Mouse (Mus musculus) erythroid progenitor cell, adult 5-6 weeks (primary cell): ENCODE data around the gene Ppp1r14d. TPM values are rescaled to one million over a fixed set of nuclear protein-coding genes. Genes with fewer than 3 reads are reported as not detected.
A peak's percentile ranks its signal among the peaks of the same experiment; 100 is the strongest.

Experiments
- ATAC-seq: replicated peaks from 2 replicates; pipeline ENCODE4 v1.8.0; 2016; ENCODE audit warnings: moderate number of reproducible peaks, mild to moderate bottlenecking, moderate TSS enrichment, inconsistent platforms; ENCODE audit not compliant: poor library complexity, low FRiP score, severe bottlenecking
- total RNA-seq, 2 experiments: library from RNA; stranded (forward) in 1 of 2; stranded (reverse) in 1 of 2; fragments of 150-400 nt in 1 of 2; fragments of 186-747, 209-891 nt in 1 of 2; gene quantifications; 2 replicates each; pipeline versions ENCODE4 v1.2.3 to v1.2.4; 2015 to 2017; ENCODE audit warnings: low replicate concordance in 2 of 2

The Ppp1r14d gene
- total RNA-seq, 2 experiments from 2014 or later, result not detected

GRCm38 (mm10) chr2:119237871-119238220 lies 8.1 kb upstream of the Ppp1r14d start:
- no peak for ATAC-seq

GRCm38 (mm10) chr2:119237210-119237870 lies 7.6 kb upstream of the Ppp1r14d start, which contains the start of gene Spint1:
Gene Spint1, plus strand, starts transcription at chr2:119237362.
- no peak for ATAC-seq

- no peak for ATAC-seq
Observed at GRCm38 (mm10) chr2:119236682-119237209, 7.0 kb upstream of the Ppp1r14d start.

GRCm38 (mm10) chr2:119209176-119209507 lies 20.6 kb downstream of the Ppp1r14d start:
- no peak; the same call in 1 of the 2 replicates for ATAC-seq

GRCm38 (mm10) chr2:119208344-119209175 lies 21.1 kb downstream of the Ppp1r14d start, which contains the start of the genes Zfyve19 and Dnajc17:
Gene Zfyve19, plus strand, starts transcription at chr2:119208617.
Gene Dnajc17, minus strand, starts transcription at chr2:119208795.
- ATAC-seq, result peak; percentile 97

GRCm38 (mm10) chr2:119207961-119208343 lies 21.8 kb downstream of the Ppp1r14d start:
- peak; percentile 11; the same call in 1 of the 2 replicates for ATAC-seq

- ATAC-seq, result no peak
Observed at GRCm38 (mm10) chr2:119203871-119204460, 25.7 kb downstream of the Ppp1r14d start.

- ATAC-seq, result no peak
Observed at GRCm38 (mm10) chr2:119202914-119203453, 26.7 kb downstream of the Ppp1r14d start.

- ATAC-seq, result no peak
Observed at GRCm38 (mm10) chr2:119198934-119199333, 30.8 kb downstream of the Ppp1r14d start.

- ATAC-seq, result no peak
Observed at GRCm38 (mm10) chr2:119198049-119198448, 31.7 kb downstream of the Ppp1r14d start.

- ATAC-seq, result no peak
Observed at GRCm38 (mm10) chr2:119197493-119197892, 32.2 kb downstream of the Ppp1r14d start.

GRCm38 (mm10) chr2:119196316-119197108 lies 33.2 kb downstream of the Ppp1r14d start:
- no peak for ATAC-seq

GRCm38 (mm10) chr2:119194140-119194539 lies 35.6 kb downstream of the Ppp1r14d start:
- no peak for ATAC-seq

- ATAC-seq, result no peak
Observed at GRCm38 (mm10) chr2:119190969-119191368, 38.7 kb downstream of the Ppp1r14d start.

- peak; percentile 97 for ATAC-seq
Observed at GRCm38 (mm10) chr2:119189029-119189710, 40.5 kb downstream of the Ppp1r14d start.

GRCm38 (mm10) chr2:119182914-119183313 lies 46.8 kb downstream of the Ppp1r14d start:
- no peak for ATAC-seq

GRCm38 (mm10) chr2:119177384-119177939 lies 52.2 kb downstream of the Ppp1r14d start:
- no peak for ATAC-seq

- no peak for ATAC-seq
Observed at GRCm38 (mm10) chr2:119176761-119177160, 52.9 kb downstream of the Ppp1r14d start.

GRCm38 (mm10) chr2:119175614-119176013 lies 54.1 kb downstream of the Ppp1r14d start:
- no peak for ATAC-seq
